Mouse (Mus musculus): Measurements from ENCODE around the gene Tmbim6.

- TF ChIP-seq CTCF (IDR thresholded peaks at IDR 0.05; ENCODE audit: low read depth) (no peak), EP300 (IDR thresholded peaks at IDR 0.05; ENCODE audit: low read depth) (no peak)
Observed at GRCm38 (mm10) chr15:99382893-99383292, 9.8 kb upstream of the Tmbim6 start.

All from liver, embryonic 14.5 days (tissue).